Mouse (Mus musculus): Measurements from ENCODE around the gene Pip4k2c.
A peak's percentile ranks its signal among the peaks of the same experiment; 100 is the strongest.
"Not testable (repeated sequence)": the region's sequence is repeated elsewhere in the genome, so short reads cannot be mapped to it uniquely, and the experiment has no call there.

Pip4k2c gene

DNA sequence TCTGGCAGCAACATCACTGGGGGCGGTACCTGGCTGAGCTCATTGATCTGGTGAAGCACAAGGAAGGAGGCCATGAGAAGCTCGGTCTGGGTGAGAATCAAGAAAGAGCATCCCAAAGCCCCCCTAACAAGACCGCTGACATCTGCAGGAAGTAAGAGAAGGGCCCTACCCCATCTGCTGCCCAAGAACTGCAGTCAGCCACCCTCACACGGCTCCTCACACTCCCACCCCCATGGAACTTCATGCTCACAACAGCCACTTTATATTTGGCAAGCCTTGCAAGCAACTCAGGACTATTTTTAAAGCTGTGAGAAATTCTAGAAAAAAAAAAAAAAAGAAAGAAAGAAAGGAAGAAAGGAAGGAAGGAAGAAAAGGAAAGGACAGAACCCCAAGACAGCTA is 2.5 kb downstream of the Pip4k2c start:
- no peak for DNase-seq

- DNase-seq: no peak
These were observed 6.0 kb downstream of the Pip4k2c start for GRCm38 (mm10) chr10:127205373-127205772.

GRCm38 (mm10) chr10:127204589-127204988 is 6.8 kb downstream of the Pip4k2c start:
- DNase-seq: no peak

DNA sequence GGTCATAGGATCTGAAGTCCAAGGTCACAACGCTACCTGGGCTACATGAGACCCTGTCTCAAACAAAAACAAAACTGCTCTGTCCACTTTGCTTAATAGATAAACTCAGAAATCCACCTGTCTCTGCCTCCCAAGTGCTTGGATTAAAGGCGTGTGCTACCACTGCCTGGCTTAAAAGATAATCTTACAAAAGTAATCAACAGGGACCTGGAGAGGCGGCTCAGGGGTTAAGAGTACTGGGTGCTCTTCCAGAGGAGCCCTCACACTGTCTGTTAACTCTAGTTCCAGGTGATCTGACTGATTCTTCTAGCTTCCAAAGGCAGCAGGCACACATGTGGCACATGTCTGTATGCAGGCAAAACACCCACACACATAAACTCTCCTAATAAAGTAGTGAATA is 8.3 kb downstream of the Pip4k2c start:
- DNase-seq: no peak

GRCm38 (mm10) chr10:127200279-127200678 is 11.1 kb downstream of the Pip4k2c start:
- DNase-seq: peak; percentile 85

DNA sequence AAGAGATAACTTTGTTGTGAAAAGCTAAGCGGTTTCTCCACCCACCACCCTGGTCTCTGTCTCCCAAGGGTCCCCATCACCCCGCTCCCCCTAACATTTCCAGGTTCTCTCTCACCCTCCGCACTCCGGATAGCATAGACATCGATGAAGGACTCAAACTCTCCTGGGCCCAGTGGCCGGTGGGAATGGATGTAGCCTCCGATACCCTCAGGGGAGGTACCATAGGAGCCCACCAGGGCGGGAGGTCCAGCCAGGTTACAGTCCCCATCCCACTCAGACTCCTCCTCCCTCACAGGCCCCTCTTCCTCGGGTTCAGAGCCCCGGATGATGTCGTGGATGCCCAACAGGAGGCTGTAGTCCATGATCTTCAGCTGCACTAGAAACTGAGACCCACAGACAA is 11.9 kb downstream of the Pip4k2c start:
- peak; percentile 93 for DNase-seq

DNA sequence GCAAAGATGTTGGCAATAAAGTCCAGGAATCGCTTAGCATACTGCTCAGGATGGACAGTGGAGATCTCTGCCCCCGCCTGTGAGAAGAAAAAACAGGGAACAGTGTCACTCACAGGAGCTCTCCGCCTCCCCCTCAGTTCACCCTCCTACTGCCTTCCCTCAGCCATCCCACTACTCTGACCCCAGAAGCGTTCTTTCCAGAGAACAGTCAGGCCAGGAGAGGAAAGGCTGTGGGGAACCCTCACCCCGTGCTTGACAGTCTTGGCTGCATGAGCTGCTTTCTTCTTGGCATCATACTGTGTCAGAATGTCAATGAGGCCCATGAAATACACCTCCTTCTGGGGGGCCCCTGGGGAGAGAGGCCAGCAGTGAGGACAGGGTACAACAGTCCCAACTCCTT is 12.3 kb downstream of the Pip4k2c start:
- DNase-seq: peak; percentile 92

- DNase-seq: no peak
These were observed 12.9 kb downstream of the Pip4k2c start for GRCm38 (mm10) chr10:127198492-127198891.

GRCm38 (mm10) chr10:127197505-127198110 is 13.8 kb downstream of the Pip4k2c start:
- DNase-seq: peak; percentile 91

DNA sequence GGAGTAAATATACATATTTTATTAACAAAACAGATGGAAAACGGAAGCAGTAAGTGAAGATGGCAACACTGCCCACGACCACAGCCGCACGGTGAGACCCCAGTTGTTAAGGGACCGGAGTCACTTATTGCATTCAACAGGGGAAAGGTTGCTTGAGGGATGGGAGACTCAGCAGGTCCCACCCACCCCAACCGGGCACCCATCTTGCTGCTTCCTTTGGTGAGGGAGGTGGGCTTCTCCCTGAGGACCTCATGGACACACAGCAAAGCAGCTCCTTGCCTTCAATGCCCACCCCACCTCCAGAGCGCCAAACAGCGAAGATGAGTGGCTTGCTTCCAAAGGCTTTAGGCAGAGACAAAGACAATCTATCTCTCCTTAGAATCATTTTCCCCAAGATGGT is 14.3 kb downstream of the Pip4k2c start:
- DNase-seq: peak; percentile 93

DNA sequence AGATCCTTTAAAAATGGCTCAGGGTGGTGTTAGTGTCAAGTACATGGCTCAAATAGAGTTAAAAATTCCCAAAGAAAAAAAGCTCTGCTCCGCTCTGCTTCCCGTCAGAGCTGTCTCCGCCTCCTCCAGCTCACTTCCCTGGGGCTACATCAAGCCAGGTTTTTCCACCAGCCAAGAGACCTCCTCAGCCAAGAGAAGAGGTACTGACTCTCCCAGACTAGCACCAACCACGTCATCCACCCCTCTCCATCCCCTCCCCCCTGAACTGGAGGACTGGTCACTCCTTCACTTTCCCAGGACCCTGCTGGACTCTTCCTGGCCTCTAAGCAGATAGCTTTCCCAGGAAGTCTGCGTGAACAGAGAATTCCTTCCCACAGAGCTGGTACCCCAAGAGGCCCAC is 15.0 kb downstream of the Pip4k2c start:
- peak; percentile 99 for DNase-seq

DNA sequence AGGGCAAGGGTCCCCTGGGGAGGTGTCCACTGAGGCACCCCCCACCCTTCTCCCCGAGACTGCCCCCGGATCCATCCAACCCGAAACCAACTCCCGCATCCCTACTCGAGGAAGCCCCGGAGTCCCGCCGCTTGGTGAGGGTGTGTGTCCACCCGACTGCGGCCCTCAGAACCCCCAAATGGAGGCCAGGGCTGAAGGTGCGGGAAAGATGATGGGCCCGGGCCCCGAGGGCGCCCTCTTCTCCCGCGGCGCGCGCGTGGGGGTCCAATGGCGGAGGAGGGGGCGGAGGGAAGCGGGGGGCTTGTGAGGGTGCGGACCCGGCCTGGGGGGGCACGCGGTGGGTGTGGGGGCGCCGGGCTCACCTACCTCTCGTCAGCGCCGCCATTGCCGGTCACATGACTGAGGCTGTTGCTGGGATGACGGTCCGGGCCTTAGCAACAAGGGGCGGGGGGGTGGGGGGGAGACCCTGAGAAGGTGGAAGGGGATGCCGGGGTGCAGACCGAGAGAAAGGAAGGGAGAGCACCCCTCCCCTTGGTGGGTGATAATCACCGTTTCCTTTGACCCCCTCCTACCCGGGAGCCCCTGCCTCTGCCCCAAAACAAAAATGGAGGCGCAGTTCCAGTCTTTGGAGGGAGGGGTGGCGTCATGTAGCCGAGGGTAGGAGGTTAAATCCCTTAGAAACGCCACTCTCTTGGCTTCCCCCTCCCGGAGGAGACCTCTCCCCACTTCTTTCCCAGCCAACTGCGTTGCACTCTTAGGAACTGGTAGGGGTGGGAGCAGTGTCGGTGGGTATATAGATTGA is 15.9 kb downstream of the Pip4k2c start, which contains the start of gene Dtx3:
Dtx3 (minus strand) TSS at position 401 of the 802 bp plus-strand sequence.
- DNase-seq: peak; percentile 97

GRCm38 (mm10) chr10:127194428-127195327 is 16.7 kb downstream of the Pip4k2c start:
- DNase-seq: peak; percentile 98

DNA sequence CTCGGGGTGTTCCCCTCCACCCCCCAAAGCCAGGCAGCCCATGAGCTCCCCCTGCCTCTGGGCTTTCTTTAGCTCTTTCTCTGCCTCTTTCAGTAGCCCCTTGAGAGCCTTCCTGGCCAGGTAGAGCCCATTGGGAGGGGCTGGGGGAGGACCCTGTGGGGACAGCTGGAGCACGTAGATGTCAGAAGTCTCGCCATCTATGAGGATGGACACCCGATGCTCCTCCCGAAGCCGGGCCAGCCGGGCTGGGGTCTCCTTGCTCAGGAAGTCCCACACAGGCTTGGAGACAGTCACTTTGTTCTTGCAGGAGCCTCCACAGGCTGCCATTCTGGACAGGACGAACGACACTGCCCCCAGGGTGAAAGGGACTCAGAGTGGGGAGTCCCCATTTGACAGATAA is 18.4 kb downstream of the Pip4k2c start:
- DNase-seq: peak; percentile 93

DNA sequence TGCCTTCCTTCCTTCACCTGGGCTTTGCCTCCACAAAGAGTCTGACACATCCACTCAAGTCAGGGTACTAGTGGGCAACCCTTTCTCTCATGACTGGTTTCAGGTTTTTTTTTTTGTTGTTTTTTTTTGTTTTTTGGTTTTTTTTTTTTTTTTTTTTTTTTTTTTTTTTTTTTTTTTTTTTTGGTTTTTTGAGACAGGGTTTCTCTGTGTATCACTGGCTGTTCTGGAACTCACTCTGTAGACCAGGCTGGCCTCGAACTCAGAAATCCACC is 19.4 kb downstream of the Pip4k2c start:
- DNase-seq: not testable (repeated sequence)

DNA sequence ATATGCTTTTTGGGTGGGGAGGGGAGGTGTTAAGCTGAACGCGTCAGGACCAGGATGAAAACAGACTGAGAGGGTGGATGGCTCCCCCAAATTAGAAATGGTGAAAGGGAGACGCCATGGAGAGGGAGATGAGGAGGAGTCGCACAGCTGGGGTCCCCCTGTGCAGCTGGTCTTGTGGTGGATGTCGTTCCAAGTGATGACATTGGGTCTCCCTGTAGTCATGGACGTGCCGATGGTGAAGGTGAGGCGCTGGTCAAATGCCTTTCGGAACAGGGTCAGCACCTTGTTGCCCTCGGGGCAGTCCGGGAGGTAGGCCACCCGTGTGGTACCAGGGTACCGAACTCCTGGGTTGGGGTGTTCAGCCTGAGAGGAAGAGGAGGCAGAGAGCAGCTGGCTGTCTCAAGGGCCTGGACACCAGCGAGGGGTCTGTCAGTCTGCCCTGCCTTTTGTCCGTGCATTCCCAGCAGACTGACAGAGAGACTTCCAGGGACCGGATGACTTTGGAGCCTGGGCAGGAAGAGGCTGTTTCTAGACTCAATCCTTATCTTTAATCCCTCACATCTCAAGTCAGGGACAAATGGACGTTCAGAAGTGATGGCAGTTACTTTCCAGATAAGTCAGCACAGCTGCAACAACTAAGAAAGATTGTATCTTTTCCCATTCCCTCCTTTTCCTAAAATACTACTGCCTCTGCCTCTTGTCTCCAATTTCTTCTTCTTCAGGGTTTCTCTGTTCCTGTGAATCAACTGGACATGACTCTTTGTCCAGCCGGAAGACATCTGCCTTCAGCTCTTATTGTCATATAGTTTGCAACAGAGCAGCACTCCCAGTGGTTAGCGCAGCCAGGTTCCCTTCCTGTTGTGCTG is 20.0 kb downstream of the Pip4k2c start:
- peak; percentile 94 for DNase-seq

DNA sequence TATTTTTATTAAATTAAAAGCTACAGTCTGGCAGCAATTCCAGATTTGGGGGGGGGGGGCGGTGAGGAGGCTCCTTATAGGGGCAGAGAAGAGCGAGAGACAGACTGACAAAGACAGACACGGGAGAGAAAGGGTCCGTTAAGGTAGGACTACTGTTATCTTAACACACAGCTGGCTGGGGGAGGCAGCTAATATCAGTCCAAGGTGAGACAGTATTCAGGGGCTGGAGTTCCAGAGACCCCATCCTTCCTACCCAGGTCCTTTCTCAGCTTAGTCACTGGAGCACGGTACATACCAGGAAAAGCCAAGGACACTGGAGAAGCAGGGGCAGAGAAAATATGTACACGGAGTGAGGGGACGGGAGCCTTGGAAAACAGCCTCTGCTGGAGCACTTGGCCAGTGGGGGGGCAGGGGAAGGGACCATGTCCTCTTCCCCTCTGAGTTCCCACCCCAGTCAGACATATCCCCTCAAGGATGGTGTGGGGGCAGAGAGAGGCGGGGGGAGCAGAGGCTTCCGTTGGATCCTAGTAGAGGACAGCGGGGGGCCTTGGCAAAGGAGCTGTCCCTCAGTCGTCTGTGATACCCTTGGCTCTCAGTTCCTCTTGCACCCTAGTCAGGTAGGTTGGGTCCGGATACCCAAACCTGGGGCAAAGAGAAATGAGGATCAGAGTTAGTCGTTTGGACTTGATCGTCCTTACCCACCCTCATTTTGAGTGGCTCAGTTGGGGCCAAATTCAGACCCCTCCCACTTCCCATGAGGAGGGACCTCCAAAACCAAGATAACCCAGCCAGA is 20.8 kb downstream of the Pip4k2c start:
- DNase-seq: peak; percentile 93

GRCm38 (mm10) chr10:127189651-127190381 is 21.6 kb downstream of the Pip4k2c start, which contains the start of gene Arhgef25:
Gene Arhgef25, minus strand, starts transcription at chr10:127190083.
- DNase-seq: peak; percentile 99

DNA sequence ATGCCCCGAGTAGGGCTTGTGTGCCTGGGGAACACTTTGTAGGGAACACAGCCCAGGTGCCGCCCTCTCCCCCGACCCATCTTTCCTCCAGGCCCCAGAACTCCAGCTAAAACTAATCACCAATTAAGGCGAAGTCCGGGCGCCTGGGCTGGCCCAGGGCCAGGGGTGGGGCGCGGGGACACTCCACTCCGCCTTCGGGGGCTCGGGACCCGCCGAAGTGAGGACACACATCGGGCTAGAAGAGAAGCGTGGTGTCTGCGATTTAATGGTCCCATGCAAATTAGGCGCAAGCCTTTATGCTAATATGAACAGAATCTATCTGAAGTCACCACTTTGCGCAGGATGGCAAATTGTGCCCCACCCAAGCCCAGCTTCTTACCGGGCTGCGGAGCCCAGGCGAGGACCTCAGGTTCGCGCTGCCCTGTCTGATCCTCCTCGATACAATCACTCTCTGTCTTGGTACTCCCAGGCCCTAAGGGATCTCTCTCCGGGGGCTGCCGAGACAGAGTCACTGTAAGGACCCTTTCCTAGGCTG is 22.2 kb downstream of the Pip4k2c start:
- peak; percentile 97 for DNase-seq

DNA sequence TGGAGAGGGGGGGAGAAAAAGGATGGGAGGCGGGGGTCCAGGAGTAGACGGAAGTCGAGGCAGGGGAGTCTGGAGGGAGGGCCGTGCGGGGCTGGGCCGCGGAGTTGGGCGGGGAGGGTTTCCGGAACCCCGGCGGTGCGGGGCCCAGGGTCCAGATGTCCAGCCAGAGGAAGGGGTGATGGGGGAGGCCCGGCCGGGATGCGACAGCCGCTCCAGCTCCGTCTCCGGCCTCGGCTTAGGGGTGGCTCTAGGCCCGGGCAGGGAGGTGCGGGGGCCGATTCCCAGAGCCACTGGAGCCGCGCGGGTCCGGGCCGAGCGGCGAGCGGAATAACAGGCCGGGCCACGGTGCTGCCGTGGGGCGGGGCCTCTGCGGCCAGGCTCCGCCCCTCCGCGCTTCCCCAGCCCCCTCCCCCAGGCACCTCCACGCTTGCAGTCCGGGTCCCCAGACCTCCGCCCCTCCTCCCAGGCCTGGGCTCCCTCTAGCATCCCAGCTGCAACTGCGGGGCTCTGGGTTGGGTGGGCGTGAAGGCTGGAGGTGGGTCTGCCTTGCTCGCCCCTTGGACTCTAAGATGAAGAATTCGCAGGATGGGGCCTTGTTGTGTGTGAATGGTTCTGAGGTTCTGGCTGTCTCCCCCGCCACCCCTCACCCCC is 22.8 kb downstream of the Pip4k2c start:
- peak; percentile 98 for DNase-seq

All from heart, adult 11 months (tissue).